Mouse (Mus musculus) bone marrow, adult 2 months (tissue): ENCODE results near the gene Cipc.

Source experiments
- CTCF ChIP-seq: fragments of 200-500 bp; IDR thresholded peaks from 2 replicates; pipeline ENCODE4 v1.5.1; 2011; ENCODE audit warnings: low read length, control low read depth; ENCODE audit not compliant: control insufficient read depth, insufficient read depth
- POLR2A ChIP-seq: fragments of 200-500 bp; IDR thresholded peaks from 2 replicates; pipeline ENCODE4 v1.6.1; 2011; ENCODE audit warnings: low read depth, mild to moderate bottlenecking, control low read depth, low read length, borderline replicate concordance; ENCODE audit not compliant: control insufficient read depth

DNA sequence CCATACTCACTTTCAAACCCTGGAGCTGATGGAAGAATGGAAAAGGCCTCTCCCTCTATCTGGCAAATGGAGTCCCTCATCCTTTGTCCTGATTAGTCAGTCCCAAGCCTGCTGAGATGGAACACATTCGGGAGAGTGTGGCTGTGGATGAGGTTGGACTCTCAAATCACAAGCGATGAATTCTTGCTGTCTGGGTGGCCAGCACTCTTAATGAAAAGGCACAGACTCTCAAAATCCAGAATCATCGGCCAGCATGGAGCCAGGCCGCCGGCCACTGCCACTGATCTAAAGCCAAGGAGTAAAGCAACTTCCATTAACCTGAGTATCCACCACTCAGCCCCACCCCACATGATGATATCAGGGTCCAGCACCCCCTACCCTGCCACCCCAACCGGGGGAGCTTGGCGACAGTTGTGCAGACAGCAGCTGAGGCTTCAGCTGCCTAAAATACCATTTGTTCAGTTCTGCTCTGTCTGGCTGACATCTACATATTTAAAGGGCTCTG lies 49.0 kb upstream of the Cipc start:
- TF ChIP-seq CTCF, result no peak
- TF ChIP-seq POLR2A, result no peak
